Mouse (Mus musculus) forebrain, postnatal 0 days (tissue): ENCODE results near the gene Gm49368. TPM values are rescaled to one million over a fixed set of nuclear protein-coding genes. Genes with fewer than 3 reads are reported as not detected.
"Not testable (repeated sequence)": the region's sequence is repeated elsewhere in the genome, so short reads cannot be mapped to it uniquely, and the experiment has no call there.

ENCODE experiments used
- ATAC-seq: fragments of 200-750 bp; cut with Nextera tagmentation; 2 replicates; pipeline ENCODE4 v1.8.0; 2017; ENCODE audit warnings: mild to moderate bottlenecking, moderate library complexity
- DNase-seq: peaks from one replicate; pipeline ENCODE4 v3.0.0-alpha.2; 2015
- H3K27ac ChIP-seq: fragments of 300-500 bp; sonication (generic); 2 replicates; pipeline ENCODE4 v1.5.1; 2014; ENCODE audit warnings: low read depth, mild to moderate bottlenecking, antibody characterized with exemption, low read length, moderate library complexity, mixed read lengths
- H3K27me3 ChIP-seq: fragments of 300-500 bp; sonication (generic); 2 replicates; pipeline ENCODE4 v1.6.1; 2014; ENCODE audit warnings: mild to moderate bottlenecking, low read length, mixed read lengths; ENCODE audit not compliant: insufficient read depth
- H3K36me3 ChIP-seq: fragments of 300-500 bp; sonication (generic); 2 replicates; pipeline ENCODE4 v1.6.1; 2014; ENCODE audit warnings: mild to moderate bottlenecking, moderate library complexity; ENCODE audit not compliant: insufficient read depth
- H3K4me1 ChIP-seq: fragments of 300-500 bp; sonication (generic); 2 replicates; pipeline ENCODE4 v1.6.1; 2014; ENCODE audit warnings: antibody characterized with exemption; ENCODE audit not compliant: insufficient read depth
- H3K4me2 ChIP-seq: fragments of 300-500 bp; sonication (generic); 2 replicates; pipeline ENCODE4 v1.6.1; 2014; ENCODE audit warnings: low read depth, mild to moderate bottlenecking, moderate library complexity
- H3K4me3 ChIP-seq: fragments of 300-500 bp; sonication (generic); 2 replicates; pipeline ENCODE4 v1.5.1; 2014; ENCODE audit warnings: low read depth, low read length, mixed read lengths
- H3K9ac ChIP-seq: fragments of 300-500 bp; sonication (generic); 2 replicates; pipeline ENCODE4 v1.6.1; 2014; ENCODE audit warnings: mild to moderate bottlenecking
- H3K9me3 ChIP-seq: fragments of 300-500 bp; sonication (generic); 2 replicates; pipeline ENCODE4 v1.6.1; 2016; ENCODE audit warnings: low read length
- CTCF ChIP-seq: sonication (generic); IDR thresholded peaks from 2 replicates; pipeline ENCODE4 v1.5.1; 2016; ENCODE audit warnings: antibody characterized with exemption, control low read depth, low read depth
- WGBS: fragments of 180-500 bp; shearing (Covaris S2); extraction: QIAGEN DNeasy Blood & Tissue Kit; methylation state at CpG from one replicate; pipeline ENCODE4 v1.1.7; 2014; 5-methylcytosine and 5-hydroxymethylcytosine counted together
- polyA plus RNA-seq: library from polyadenylated mRNA; unstranded; fragments of >200 nt; fragmentation: Nextera tagmentation; extraction: Ambion mirVana; gene quantifications from 2 replicates; pipeline ENCODE4 v1.2.1, GENCODE M21; 2015
- total RNA-seq: library from RNA; depleted of rRNA; stranded (reverse); fragments of >200 nt; gene quantifications from 2 replicates; pipeline ENCODE4 v1.2.3, GENCODE M21; 2014; rRNA removed

Gm49368 gene
- not detected in 2 replicates for total RNA-seq
- polyA plus RNA-seq = not detected in 2 replicates

GRCm38 (mm10) chr7:128062456-128062855, at the start of gene Gm49368, which contains the start of gene Itgam:
Gm49368 (plus strand) TSS chr7:128062683.
Itgam (plus strand) TSS chr7:128062640.
- Histone ChIP-seq H3K9me3 (no peaks in the 10 kb centered on the region; the same call in 1 of the 2 replicates), H3K27ac (no peak within 1 kb of the TSS), H3K36me3 (no peaks in the 10 kb centered on the region), H3K4me3 (no peak within 1 kb of the TSS), H3K9ac (no peak within 1 kb of the TSS), H3K27me3 (no peaks in the 10 kb centered on the region), H3K4me2 (no peak within 1 kb of the TSS), H3K4me1 (no peaks in the 10 kb centered on the region)
- WGBS = 96% methylated on average over 7 of the region's 7 CpGs
- no peak for TF ChIP-seq CTCF
- no peak for DNase-seq
- no peak for ATAC-seq

DNA sequence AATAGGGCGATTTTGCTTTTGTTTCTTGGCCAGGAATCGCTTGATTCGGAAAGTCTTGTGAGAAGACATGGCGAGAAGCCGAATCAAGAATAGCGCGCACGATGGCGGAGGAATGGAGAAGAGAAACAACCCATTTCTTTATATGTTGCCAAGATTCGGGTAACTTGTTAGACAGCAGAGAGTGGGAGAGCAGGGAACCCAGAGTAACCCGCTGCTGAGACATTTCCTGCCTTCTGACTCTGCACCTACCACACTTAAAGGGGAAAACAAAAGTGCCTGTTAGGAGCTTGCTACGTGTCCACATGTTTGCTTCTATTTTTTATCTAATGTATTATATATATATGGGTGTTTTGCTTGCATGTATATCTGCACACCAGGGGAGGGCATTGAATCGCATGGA, 49.4 kb upstream of the Gm49368 start:
- Histone ChIP-seq H3K9me3 (no peaks in the 10 kb centered on the region), H3K4me2 (no peak overlapping the region), H3K4me1 (no peaks in the 10 kb centered on the region), H3K27me3 (no peaks in the 10 kb centered on the region), H3K36me3 (no peaks in the 10 kb centered on the region), H3K9ac (no peak overlapping the region), H3K27ac (no peak overlapping the region), H3K4me3 (no peak overlapping the region)
- WGBS = 92% methylated on average over 13 of the region's 13 CpGs
- ATAC-seq (no peak), DNase-seq (no peak)
- no peak for TF ChIP-seq CTCF

DNA sequence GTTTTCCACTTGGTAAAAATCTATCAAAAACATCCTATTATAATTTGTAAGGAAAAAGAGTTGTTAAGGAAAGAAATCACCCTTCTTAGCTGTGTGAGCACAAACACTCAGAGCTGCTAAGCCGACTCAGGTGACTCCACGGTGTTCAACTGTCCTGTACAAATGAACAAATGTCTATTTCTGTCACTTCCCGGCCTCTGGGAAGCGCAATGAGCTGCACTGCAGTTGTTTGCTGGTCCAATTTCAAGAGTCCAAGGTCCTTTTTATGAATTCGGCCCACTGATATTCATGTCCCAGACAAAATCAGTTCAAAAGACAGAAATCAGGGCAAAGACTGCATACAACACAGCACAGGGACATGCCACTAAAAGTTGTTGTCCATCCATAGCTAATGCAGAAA, 46.3 kb upstream of the Gm49368 start:
- H3K4me1 ChIP-seq, H3K4me3 ChIP-seq, H3K4me2 ChIP-seq, H3K9ac ChIP-seq, DNase-seq, H3K27me3 ChIP-seq, ATAC-seq, H3K9me3 ChIP-seq, H3K27ac ChIP-seq, H3K36me3 ChIP-seq: not testable (repeated sequence)
- WGBS = 85% methylated on average over 5 of the region's 5 CpGs

- no peaks in the 10 kb centered on the region for H3K36me3 ChIP-seq
- no peak overlapping the region for H3K9ac ChIP-seq
- no peak for TF ChIP-seq CTCF
- 85% methylated on average over 6 of the region's 6 CpGs for WGBS
- no peak overlapping the region for H3K4me2 ChIP-seq
- no peak overlapping the region for H3K27ac ChIP-seq
- H3K4me1 ChIP-seq = no peaks in the 10 kb centered on the region
- no peak for DNase-seq
- no peak for ATAC-seq
- H3K27me3 ChIP-seq = no peaks in the 10 kb centered on the region
- no peaks in the 10 kb centered on the region for H3K9me3 ChIP-seq
- no peak overlapping the region for H3K4me3 ChIP-seq
These were observed 45.8 kb upstream of the Gm49368 start for GRCm38 (mm10) chr7:128016650-128017049.

GRCm38 (mm10) chr7:128018275-128018674, 44.2 kb upstream of the Gm49368 start:
- ATAC-seq (no peak), DNase-seq (no peak)
- Histone ChIP-seq H3K9ac (no peak overlapping the region), H3K27me3 (no peaks in the 10 kb centered on the region), H3K4me2 (no peak overlapping the region), H3K36me3 (no peaks in the 10 kb centered on the region), H3K27ac (no peak overlapping the region), H3K4me1 (no peaks in the 10 kb centered on the region), H3K4me3 (no peak overlapping the region), H3K9me3 (no peaks in the 10 kb centered on the region)
- TF ChIP-seq CTCF = no peak
- WGBS = 89% methylated on average over 3 of the region's 3 CpGs

- no peak for TF ChIP-seq CTCF
- 79% methylated on average over 2 of the region's 2 CpGs for WGBS
- Histone ChIP-seq H3K9ac (no peak overlapping the region), H3K4me2 (no peak overlapping the region), H3K36me3 (no peaks in the 10 kb centered on the region), H3K27ac (no peak overlapping the region), H3K4me3 (no peak overlapping the region), H3K9me3 (no peaks in the 10 kb centered on the region), H3K4me1 (no peaks in the 10 kb centered on the region), H3K27me3 (no peaks in the 10 kb centered on the region)
- DNase-seq (no peak), ATAC-seq (no peak)
These were observed 43.3 kb upstream of the Gm49368 start for GRCm38 (mm10) chr7:128019187-128019586.

- Histone ChIP-seq H3K36me3 (no peaks in the 10 kb centered on the region), H3K9me3 (no peaks in the 10 kb centered on the region), H3K4me2 (no peak overlapping the region), H3K9ac (no peak overlapping the region), H3K27ac (no peak overlapping the region), H3K4me3 (no peak overlapping the region), H3K27me3 (no peaks in the 10 kb centered on the region), H3K4me1 (no peaks in the 10 kb centered on the region)
- peak; percentile 34 for TF ChIP-seq CTCF
- WGBS = 67% methylated on average over 8 of the region's 8 CpGs
- no peak for ATAC-seq
- no peak for DNase-seq
These were observed 39.5 kb upstream of the Gm49368 start for GRCm38 (mm10) chr7:128022974-128023373.

DNA sequence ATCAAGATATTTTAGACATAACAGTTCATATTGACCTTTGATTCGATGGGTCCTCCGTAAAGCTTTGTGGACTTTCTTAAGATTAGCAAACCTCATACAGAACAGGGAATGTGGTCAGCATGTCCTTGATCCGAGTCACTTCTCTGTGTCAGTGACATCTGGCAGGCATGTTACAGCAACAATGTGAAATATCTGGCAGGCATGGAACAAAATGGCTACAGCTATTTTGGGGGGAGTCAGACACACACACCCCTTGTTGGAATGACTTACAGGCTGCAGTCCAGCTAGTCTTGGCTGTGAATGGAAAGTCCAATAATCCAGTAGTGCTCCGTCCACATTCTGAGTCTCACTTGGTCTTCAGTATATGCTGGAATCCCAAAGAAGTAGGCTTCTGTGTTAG, 38.9 kb upstream of the Gm49368 start:
- H3K4me2 ChIP-seq = no peak overlapping the region
- H3K4me1 ChIP-seq = no peaks in the 10 kb centered on the region
- no peaks in the 10 kb centered on the region for H3K9me3 ChIP-seq
- TF ChIP-seq CTCF = no peak
- no peak for DNase-seq
- H3K27ac ChIP-seq = no peak overlapping the region
- no peak for ATAC-seq
- H3K27me3 ChIP-seq = no peaks in the 10 kb centered on the region
- H3K4me3 ChIP-seq = no peak overlapping the region
- WGBS = 93% methylated on average over 4 of the region's 4 CpGs
- no peak overlapping the region for H3K9ac ChIP-seq
- H3K36me3 ChIP-seq = no peaks in the 10 kb centered on the region
